Mouse (Mus musculus): ENCODE measurements around the gene Adgrl1.

DNA sequence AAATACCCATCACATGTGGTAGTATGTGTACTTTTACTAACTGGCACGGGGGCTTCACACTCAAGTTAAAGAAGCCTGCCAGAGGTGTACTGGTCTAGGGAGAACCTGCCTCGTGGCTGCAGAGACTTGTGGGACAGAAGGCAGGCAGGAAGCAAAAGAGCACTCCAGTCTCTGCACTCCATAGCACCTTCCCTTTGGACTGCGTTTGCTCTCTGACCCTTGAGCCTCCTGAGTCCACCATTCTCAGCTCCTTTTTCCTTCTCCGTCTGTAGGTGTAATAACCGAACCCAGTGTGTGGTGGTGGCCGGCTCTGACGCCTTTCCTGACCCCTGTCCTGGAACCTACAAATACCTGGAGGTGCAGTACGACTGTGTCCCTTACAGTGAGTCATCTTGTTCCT lies 22.8 kb downstream of the Adgrl1 start:
- TF ChIP-seq CTCF (IDR thresholded peaks at IDR 0.05; ENCODE audit: insufficient read depth, low read length) (no peak), POLR2A (IDR thresholded peaks at IDR 0.05; ENCODE audit: borderline replicate concordance, extremely low read depth, low read depth, low read length) (no peak)
